Mouse (Mus musculus) ES-Bruce4 (cell line): Measurements from ENCODE around the gene Tsga13. TPM values are rescaled to one million over a fixed set of nuclear protein-coding genes. Genes with fewer than 3 reads are reported as not detected.

ENCODE experiments used
- H3K27ac ChIP-seq: 2 replicates; pipeline ENCODE4 v1.5.1; 2012; ENCODE audit warnings: low read length, inconsistent platforms; ENCODE audit not compliant: insufficient read depth
- H3K27me3 ChIP-seq: 2 replicates; pipeline ENCODE4 v1.6.1; 2012; ENCODE audit warnings: mild to moderate bottlenecking, low read length, inconsistent platforms; ENCODE audit not compliant: control insufficient read depth, poor library complexity, insufficient read depth, severe bottlenecking
- H3K36me3 ChIP-seq: 2 replicates; pipeline ENCODE4 v1.6.1; 2012; ENCODE audit warnings: inconsistent platforms, mild to moderate bottlenecking, low read length, moderate library complexity; ENCODE audit not compliant: control insufficient read depth, poor library complexity, insufficient read depth, severe bottlenecking
- H3K4me1 ChIP-seq: one replicate; pipeline ENCODE4 v1.8.1; 2011; ENCODE audit warnings: low read length; ENCODE audit not compliant: control insufficient read depth, insufficient read depth
- H3K4me3 ChIP-seq: 2 replicates; pipeline ENCODE4 v1.5.1; 2011; ENCODE audit warnings: low read depth, mild to moderate bottlenecking, low read length
- H3K9ac ChIP-seq: 2 replicates; pipeline ENCODE4 v1.6.1; 2012; ENCODE audit warnings: low read depth, mild to moderate bottlenecking, inconsistent platforms; ENCODE audit not compliant: poor library complexity, severe bottlenecking
- H3K9me3 ChIP-seq: replicated peaks from 2 replicates; pipeline ENCODE4 v1.6.1; 2012; ENCODE audit warnings: mild to moderate bottlenecking, low read length, inconsistent platforms; ENCODE audit not compliant: control insufficient read depth, poor library complexity, insufficient read depth, severe bottlenecking
- CTCF ChIP-seq: IDR thresholded peaks from one replicate; pipeline ENCODE4 v1.8.1; 2011; ENCODE audit warnings: low read depth, low read length
- EP300 ChIP-seq: IDR thresholded peaks from 2 replicates; pipeline ENCODE4 v1.6.1; 2011; ENCODE audit warnings: low read depth, low read length; ENCODE audit not compliant: insufficient read depth
- POLR2A ChIP-seq: IDR thresholded peaks from one replicate; pipeline ENCODE4 v1.8.1; 2011; ENCODE audit warnings: low read length; ENCODE audit not compliant: insufficient read depth
- polyA plus RNA-seq: library from polyadenylated mRNA; stranded (reverse); fragments of >200 nt; gene quantifications from 2 replicates; pipeline ENCODE4 v1.2.4, GENCODE M21; 2011; ENCODE audit warnings: low read depth; ENCODE audit not compliant: missing spikeins, insufficient read depth, insufficient read length

Tsga13 gene
- polyA plus RNA-seq, 1 experiment, result 1.0 TPM

- peak overlapping the region; percentile 34; the same call in 1 of the 2 replicates for H3K9ac ChIP-seq
- peak overlapping the region; percentile 46; the same call in 1 of the 2 replicates for H3K4me3 ChIP-seq
- H3K36me3 ChIP-seq, result no peaks in the 10 kb centered on the region
- no peaks in the 10 kb centered on the region for H3K9me3 ChIP-seq
- H3K27ac ChIP-seq, result no peak overlapping the region
- no peak for TF ChIP-seq CTCF
- no peak for TF ChIP-seq POLR2A
- no peak for TF ChIP-seq EP300
- H3K4me1 ChIP-seq, result no peaks in the 10 kb centered on the region
- no peaks in the 10 kb centered on the region for H3K27me3 ChIP-seq
Observed at GRCm38 (mm10) chr6:30896986-30897327, 18.4 kb downstream of the Tsga13 start.

DNA sequence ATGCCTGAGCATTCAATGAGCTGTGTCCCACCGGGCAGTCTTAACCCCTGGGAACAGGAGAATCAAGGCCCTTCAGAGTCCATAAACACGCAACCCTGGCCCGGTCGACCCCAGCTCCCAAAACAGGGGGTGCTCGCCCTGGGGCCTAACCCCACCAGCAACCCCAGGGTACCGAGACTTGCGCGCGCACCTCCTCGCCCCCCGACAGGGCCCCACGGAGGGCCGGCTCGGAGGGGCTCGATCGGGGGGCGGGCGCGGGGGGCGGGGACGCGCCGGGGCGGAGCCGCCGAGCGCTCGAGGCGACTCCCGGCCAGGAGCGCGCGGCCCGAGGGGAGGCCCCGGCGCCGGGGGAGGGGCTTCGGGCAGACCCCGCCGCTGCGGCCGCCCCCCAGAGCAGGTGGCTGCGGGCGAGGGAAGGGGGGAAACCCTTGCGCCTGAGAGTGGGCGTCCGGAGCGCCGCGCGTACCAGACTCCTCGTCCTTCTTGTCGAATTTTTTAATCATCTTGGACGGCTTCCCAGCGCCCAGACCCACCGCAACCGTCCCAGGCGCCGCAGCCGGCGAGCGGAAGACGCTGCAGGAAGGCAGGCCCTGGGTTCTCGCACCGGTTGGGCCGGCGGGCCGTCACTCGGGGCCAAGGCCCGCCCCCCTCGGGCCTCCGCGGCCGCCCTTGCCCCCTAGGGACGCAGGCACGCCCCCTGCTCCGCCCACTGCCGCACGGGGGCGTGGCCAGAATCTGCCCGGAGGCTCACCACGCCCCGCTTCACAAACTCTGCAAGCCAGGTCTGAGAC lies 19.0 kb downstream of the Tsga13 start, which contains the start of gene Copg2:
Gene Copg2 (minus strand): TSS at position 600 of the 791 bp plus-strand sequence.
- Histone ChIP-seq H3K36me3 (no peaks in the 10 kb centered on the region), H3K9ac (peak within 1 kb of the TSS; percentile 88), H3K9me3 (no peaks in the 10 kb centered on the region), H3K27ac (peak within 1 kb of the TSS; percentile 23; the same call in 1 of the 2 replicates), H3K4me3 (peak within 1 kb of the TSS; percentile 93), H3K27me3 (no peaks in the 10 kb centered on the region), H3K4me1 (peaks cover 1% of the 10 kb centered on the region)
- peak; percentile 41 for TF ChIP-seq POLR2A
- TF ChIP-seq CTCF, result no peak

- Histone ChIP-seq H3K9ac (peak overlapping the region; percentile 88), H3K36me3 (no peaks in the 10 kb centered on the region), H3K4me3 (peak overlapping the region; percentile 77), H3K27ac (no peak overlapping the region), H3K27me3 (no peaks in the 10 kb centered on the region), H3K9me3 (no peaks in the 10 kb centered on the region), H3K4me1 (peaks cover 1% of the 10 kb centered on the region)
- TF ChIP-seq EP300, result no peak
- TF ChIP-seq POLR2A, result no peak
- no peak for TF ChIP-seq CTCF
Observed at GRCm38 (mm10) chr6:30895819-30896194, 19.6 kb downstream of the Tsga13 start.

- TF ChIP-seq EP300 (no peak), POLR2A (no peak), CTCF (no peak)
- no peak overlapping the region for H3K4me3 ChIP-seq
- no peak overlapping the region for H3K9ac ChIP-seq
- H3K27me3 ChIP-seq, result no peaks in the 10 kb centered on the region
- no peak overlapping the region for H3K27ac ChIP-seq
- peaks cover 1% of the 10 kb centered on the region for H3K4me1 ChIP-seq
- no peaks in the 10 kb centered on the region for H3K9me3 ChIP-seq
- H3K36me3 ChIP-seq, result peaks cover 2% of the 10 kb centered on the region; the same call in 1 of the 2 replicates
Observed at GRCm38 (mm10) chr6:30893081-30893480, 22.3 kb downstream of the Tsga13 start.

DNA sequence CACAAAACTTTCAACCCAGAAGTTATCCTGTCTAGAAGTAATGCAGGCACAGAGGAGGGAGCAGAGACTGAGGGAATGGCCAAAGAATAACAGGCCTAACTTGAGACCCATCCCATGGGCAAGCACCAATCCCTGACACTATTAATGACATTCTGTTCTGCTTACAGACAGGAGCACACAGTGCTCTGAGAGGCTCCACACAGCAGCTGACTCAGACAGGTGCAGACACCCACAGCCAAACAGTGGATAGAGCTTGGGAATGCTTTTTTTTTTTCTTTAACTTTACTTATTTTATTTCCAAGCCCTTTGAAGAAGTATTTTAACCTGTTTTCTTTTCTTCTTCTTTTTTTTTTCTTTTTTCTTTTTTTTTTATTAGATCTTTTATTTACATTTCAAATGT lies 23.6 kb downstream of the Tsga13 start:
- Histone ChIP-seq H3K9ac (no peak overlapping the region), H3K4me3 (no peak overlapping the region), H3K36me3 (peaks cover 2% of the 10 kb centered on the region; the same call in 1 of the 2 replicates), H3K27ac (no peak overlapping the region), H3K9me3 (no peaks in the 10 kb centered on the region), H3K27me3 (no peaks in the 10 kb centered on the region), H3K4me1 (peaks cover 1% of the 10 kb centered on the region)
- TF ChIP-seq CTCF (no peak), POLR2A (no peak), EP300 (no peak)

GRCm38 (mm10) chr6:30884856-30885255 lies 30.5 kb downstream of the Tsga13 start:
- Histone ChIP-seq H3K27ac (no peak overlapping the region), H3K9me3 (no peaks in the 10 kb centered on the region), H3K4me1 (no peaks in the 10 kb centered on the region), H3K27me3 (no peaks in the 10 kb centered on the region), H3K9ac (no peak overlapping the region), H3K36me3 (peaks cover 5% of the 10 kb centered on the region; the same call in 1 of the 2 replicates), H3K4me3 (no peak overlapping the region)
- no peak for TF ChIP-seq CTCF
- no peak for TF ChIP-seq POLR2A
- TF ChIP-seq EP300, result no peak
